Mouse (Mus musculus): ENCODE measurements around the gene 9130213A22Rik. TPM values are rescaled to one million over a fixed set of nuclear protein-coding genes. Genes with fewer than 3 reads are reported as not detected.
"Not testable (repeated sequence)": the region's sequence is repeated elsewhere in the genome, so short reads cannot be mapped to it uniquely, and the experiment has no call there.

Gene 9130213A22Rik
- polyA plus RNA-seq, 1 experiment from 2014 or later, result 0.32 TPM

DNA sequence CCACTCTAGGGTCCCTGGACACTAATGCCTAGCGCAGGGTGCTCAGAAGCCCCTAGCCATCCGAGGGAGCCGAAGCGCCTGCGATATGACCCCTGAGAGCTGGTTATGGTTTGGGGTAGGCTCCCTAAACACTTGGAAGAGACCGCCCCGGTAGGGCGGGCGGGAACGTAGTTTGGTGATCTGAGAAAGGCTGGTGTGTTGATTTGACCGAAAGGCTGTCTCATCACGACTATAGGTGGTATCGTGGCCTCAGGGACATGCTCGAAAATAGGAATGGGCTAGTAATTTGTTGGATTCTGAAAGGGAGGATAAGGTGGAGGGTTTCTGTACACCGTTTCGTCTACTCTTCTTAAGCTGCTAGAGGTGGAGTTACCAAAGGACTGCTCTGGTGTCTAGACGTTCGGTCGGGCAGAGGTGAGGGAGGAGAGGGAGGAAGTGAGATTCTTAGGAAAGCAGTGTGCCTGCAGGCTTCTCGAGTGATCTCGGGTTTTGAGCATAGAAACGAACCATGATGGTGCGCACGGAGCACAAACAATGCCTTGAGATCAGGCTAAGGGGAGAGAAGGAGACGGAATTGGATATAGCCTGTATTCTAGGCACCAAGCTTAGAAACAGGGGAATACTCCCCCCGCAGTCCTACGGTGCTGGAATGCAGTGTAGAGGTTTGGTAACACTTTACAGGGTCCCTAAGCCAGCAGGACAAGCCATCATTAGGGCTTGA, 26.7 kb downstream of the 9130213A22Rik start:
- Histone ChIP-seq H3K4me1 (replicated peaks) (peaks cover 79% of the 10 kb centered on the region), H3K36me3 (peaks cover 20% of the 10 kb centered on the region), H3K27me3 (no peaks in the 10 kb centered on the region; the same call in 1 of the 2 replicates), H3K4me2 (peak overlapping the region; percentile 93), H3K9me3 (no peaks in the 10 kb centered on the region), H3K4me3 (peak overlapping the region; percentile 63), H3K27ac (replicated peaks) (peak overlapping the region; percentile 77), H3K9ac (peak overlapping the region; percentile 64)
- WGBS, result 3% methylated on average over 27 of the region's 27 CpGs
- ATAC-seq (ENCODE audit: low read depth), result no peak

DNA sequence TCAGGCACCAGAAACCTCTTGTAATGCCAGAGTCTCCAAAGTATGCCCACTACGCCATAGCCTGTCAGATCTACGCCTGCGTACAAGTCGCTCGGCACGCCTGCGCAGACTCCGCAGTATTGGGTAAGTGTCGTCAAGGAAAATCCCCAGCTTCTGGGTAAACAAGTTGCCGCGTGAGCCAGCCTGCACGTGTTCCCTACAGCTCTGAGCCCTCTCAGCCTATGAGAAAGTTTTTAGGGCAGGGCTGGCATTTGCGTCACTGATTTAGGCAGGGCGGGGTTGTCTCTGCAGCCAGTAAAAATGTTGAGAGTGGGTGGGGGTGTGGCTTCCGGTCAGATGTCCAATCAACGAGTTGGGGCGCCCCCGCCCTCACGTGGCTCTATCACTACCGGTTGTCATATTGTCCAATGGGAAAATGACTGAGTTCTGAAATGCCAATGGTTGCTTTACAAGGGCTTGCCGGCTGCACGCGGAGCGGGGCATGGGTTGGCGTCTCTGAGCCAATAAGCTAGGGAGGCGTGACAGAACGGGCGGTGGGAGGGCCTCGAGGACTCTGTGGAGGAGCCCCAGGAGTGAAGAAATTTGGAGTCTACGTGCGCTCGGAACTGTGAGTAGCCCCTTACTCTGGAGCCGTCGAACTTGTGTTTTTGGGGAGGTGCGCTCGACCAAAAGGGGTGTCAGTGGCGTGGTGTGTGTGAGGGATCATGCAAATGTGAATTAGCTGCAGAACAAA, 27.5 kb downstream of the 9130213A22Rik start, which contains the start of gene Per1:
TSS of gene Per1 (plus strand) at position 521 of the 733 bp plus-strand sequence.
- H3K9ac ChIP-seq, result peak within 1 kb of the TSS; percentile 64
- peak; percentile 93 for ATAC-seq (ENCODE audit: low read depth)

DNA sequence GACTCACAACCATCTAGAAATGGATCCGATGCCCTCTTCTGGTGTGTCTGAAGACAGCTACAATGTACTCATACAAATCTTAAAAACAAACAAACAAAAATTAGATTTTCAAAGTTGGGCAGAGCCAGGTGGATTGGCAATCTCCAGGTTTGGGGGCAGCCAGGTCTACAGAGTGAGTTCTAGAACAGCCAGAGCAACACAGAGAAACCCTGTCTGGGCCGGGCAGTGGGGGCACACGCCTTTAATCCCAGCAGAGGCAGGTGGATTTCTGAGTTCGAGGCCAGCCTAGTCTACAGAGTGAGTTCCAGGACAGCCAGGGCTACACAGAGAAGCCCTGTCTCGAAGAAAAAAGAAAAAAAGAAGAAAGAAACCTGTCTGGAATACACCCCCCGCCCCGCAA, 28.5 kb downstream of the 9130213A22Rik start:
- peaks cover 31% of the 10 kb centered on the region for H3K36me3 ChIP-seq
- peaks cover 79% of the 10 kb centered on the region for H3K4me1 ChIP-seq (replicated peaks)
- not testable (repeated sequence) for H3K4me2 ChIP-seq; H3K9me3 ChIP-seq; H3K27me3 ChIP-seq; H3K4me3 ChIP-seq; H3K9ac ChIP-seq; H3K27ac ChIP-seq (replicated peaks); ATAC-seq (ENCODE audit: low read depth)
- WGBS, result 89% methylated on average over 7 of the region's 7 CpGs

More for the DNA sequence above, 27.5 kb downstream of the 9130213A22Rik start, which contains the start of gene Per1:
- H3K4me1 ChIP-seq (replicated peaks), result peaks cover 79% of the 10 kb centered on the region
- peak within 1 kb of the TSS; percentile 88 for H3K27ac ChIP-seq (replicated peaks)
- H3K4me2 ChIP-seq, result peak within 1 kb of the TSS; percentile 93
- under 1% methylated on average over 37 of the region's 37 CpGs for WGBS
- H3K36me3 ChIP-seq, result peaks cover 28% of the 10 kb centered on the region
- H3K9me3 ChIP-seq, result no peaks in the 10 kb centered on the region
- no peaks in the 10 kb centered on the region; the same call in 1 of the 2 replicates for H3K27me3 ChIP-seq
- H3K4me3 ChIP-seq, result peak within 1 kb of the TSS; percentile 63

DNA sequence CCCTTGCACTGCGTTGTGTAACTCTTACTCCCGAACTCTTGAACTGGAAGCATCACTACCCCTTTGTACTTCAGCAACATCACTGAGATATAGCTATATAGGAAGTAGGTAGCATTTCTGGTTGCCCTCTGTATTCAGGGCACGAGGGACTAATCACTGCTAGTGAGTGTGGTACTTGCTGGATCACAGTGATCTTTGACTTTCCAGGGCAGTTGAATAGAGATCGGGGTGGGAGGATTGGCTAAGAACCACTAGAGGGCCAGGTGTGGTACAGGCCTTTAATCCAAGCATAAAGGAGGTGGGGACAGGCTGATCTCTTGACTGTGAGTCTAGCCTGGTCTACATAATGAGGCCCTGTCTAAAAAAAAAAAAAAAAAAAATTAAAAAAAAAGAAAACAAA, 29.5 kb downstream of the 9130213A22Rik start:
- no peak for ATAC-seq (ENCODE audit: low read depth)
- no peaks in the 10 kb centered on the region; the same call in 1 of the 2 replicates for H3K27me3 ChIP-seq
- no peak overlapping the region for H3K4me3 ChIP-seq
- H3K4me2 ChIP-seq, result no peak overlapping the region
- peaks cover 31% of the 10 kb centered on the region for H3K36me3 ChIP-seq
- 90% methylated on average over 4 of the region's 4 CpGs for WGBS
- no peaks in the 10 kb centered on the region for H3K9me3 ChIP-seq
- peaks cover 71% of the 10 kb centered on the region for H3K4me1 ChIP-seq (replicated peaks)
- no peak overlapping the region for H3K9ac ChIP-seq
- H3K27ac ChIP-seq (replicated peaks), result no peak overlapping the region

DNA sequence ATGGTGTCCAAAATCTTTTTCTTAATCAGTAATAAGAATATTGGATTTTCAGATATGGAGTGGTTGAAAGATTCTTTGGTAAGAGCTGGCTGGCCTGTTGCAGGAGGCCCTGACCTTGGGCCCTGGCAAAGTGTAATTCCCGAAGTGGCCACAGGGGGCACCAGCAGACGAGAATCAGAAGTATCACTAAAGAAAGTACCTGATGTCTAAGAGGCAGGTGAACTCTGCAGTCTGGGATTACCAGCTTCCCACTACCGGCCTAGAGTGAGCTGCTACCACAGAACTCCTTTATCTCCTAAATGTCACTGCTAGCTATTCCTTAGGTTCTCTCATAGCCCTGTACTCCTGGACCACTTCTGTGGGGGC, 30.0 kb downstream of the 9130213A22Rik start:
- no peak for ATAC-seq (ENCODE audit: low read depth)
- Histone ChIP-seq H3K9ac (no peak overlapping the region), H3K36me3 (peaks cover 31% of the 10 kb centered on the region), H3K9me3 (no peaks in the 10 kb centered on the region), H3K4me3 (no peak overlapping the region), H3K4me2 (no peak overlapping the region), H3K27ac (replicated peaks) (no peak overlapping the region), H3K27me3 (no peaks in the 10 kb centered on the region; the same call in 1 of the 2 replicates), H3K4me1 (replicated peaks) (peaks cover 71% of the 10 kb centered on the region)
- 6% methylated on average over 3 of the region's 3 CpGs for WGBS

DNA sequence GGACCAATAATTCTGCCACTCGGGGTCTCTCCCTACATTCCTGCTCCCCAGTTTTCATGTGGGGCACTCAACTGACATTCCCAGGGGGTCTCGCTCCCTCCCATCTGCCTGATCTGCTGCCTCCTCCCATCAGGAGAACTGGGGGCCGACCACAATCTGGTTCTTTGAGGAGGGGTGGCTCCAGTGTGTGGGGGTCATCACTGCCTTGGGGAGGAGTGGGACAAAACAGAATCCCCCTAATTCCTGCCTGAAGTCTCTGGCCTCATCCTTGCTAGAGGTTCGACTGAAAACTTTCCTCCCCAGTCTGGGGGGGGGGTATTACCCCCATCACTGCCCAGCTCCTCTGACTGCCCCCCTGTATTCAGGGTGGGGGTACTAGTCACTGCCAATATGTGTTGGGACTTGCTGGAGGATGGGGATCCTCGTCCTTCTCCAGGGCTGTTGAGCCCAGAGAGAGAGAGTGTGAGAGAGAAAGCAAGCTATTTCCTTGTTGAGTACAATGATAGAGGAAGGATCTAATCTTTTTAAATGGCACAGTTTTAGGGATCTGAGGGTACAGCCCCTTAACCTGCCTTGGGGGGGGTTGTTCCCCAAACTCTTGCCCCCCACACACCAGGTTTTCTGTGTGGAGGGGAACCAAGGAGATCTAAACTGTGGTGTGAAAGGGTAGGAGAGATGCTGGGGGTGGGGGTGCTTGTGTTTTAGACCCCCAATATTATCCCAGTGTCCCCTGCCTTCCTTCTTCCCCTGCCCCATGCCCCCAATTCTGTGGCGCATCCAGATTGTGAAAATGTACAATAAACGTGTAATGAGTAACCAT, 30.6 kb downstream of the 9130213A22Rik start:
- Histone ChIP-seq H3K9me3 (no peaks in the 10 kb centered on the region), H3K27me3 (no peaks in the 10 kb centered on the region; the same call in 1 of the 2 replicates), H3K4me2 (no peak overlapping the region), H3K36me3 (peaks cover 31% of the 10 kb centered on the region), H3K4me1 (replicated peaks) (peaks cover 70% of the 10 kb centered on the region), H3K27ac (replicated peaks) (no peak overlapping the region), H3K4me3 (no peak overlapping the region), H3K9ac (peak overlapping the region; percentile 41; the same call in 1 of the 2 replicates)
- 66% methylated on average over 7 of the region's 7 CpGs for WGBS
- no peak for ATAC-seq (ENCODE audit: low read depth)

DNA sequence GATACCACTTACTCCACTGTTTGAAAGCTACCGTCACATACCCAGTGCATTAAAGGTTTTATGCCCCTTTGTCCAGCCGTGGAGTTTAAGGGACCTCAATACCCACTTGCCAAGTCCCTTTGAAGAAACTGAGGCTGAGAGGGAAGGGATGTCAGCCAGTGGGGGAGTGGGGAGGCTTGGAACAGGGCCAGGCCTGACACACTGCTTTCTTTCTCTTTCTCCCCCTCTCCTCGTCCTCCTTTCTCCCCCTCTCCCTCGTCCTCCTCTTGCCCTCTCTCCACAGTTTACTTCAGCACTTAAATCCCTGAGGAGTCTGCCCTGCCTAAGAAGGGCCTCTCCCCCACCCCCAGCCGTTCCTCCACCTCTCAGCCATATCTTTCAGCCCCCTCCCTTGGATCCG, 32.0 kb downstream of the 9130213A22Rik start:
- Histone ChIP-seq H3K9me3 (no peaks in the 10 kb centered on the region), H3K27ac (replicated peaks) (0 out of 2 replicates have a peak overlapping the region, but pooled peaks have one; percentile 18), H3K4me3 (peak overlapping the region; percentile 98; the same call in 1 of the 2 replicates), H3K36me3 (peaks cover 31% of the 10 kb centered on the region), H3K27me3 (no peaks in the 10 kb centered on the region), H3K4me2 (peak overlapping the region; percentile 98), H3K4me1 (replicated peaks) (peaks cover 56% of the 10 kb centered on the region), H3K9ac (peak overlapping the region; percentile 100)
- no peak for ATAC-seq (ENCODE audit: low read depth)
- 57% methylated on average over 6 of the region's 6 CpGs for WGBS

DNA sequence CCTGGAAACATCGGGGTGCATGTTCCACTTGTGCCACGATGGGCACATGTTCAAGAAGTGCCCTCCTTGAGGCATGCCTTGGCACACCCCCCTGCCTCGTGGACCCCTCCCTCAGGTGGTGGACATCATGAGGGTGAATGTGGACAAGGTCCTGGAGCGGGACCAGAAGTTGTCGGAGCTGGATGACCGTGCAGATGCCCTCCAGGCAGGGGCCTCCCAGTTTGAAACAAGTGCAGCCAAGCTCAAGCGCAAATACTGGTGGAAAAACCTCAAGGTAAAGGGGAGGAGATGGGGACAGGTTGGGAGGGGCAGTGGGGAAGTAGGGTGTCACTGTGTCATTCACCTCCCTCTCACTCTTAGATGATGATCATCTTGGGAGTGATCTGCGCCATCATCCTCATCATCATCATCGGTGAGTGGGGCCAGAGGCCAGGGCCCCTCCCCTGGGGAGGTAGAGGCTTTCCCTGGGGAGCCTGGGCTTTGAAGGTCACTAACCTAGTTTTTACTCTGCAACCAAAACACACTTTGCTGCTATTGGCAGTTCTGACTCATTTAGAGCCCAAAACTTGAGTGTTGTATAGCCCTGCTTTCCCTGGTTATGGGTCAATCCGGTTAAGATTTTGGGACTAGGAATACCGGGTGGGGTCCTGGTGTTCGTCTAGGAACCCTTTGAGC, 32.6 kb downstream of the 9130213A22Rik start:
- no peak for ATAC-seq (ENCODE audit: low read depth)
- Histone ChIP-seq H3K9ac (peak overlapping the region; percentile 100), H3K4me1 (replicated peaks) (peaks cover 52% of the 10 kb centered on the region), H3K27me3 (no peaks in the 10 kb centered on the region), H3K9me3 (no peaks in the 10 kb centered on the region), H3K4me2 (peak overlapping the region; percentile 98), H3K27ac (replicated peaks) (peak overlapping the region; percentile 97; the same call in 1 of the 2 replicates), H3K4me3 (peak overlapping the region; percentile 98), H3K36me3 (peaks cover 31% of the 10 kb centered on the region)
- 89% methylated on average over 12 of the region's 12 CpGs for WGBS

DNA sequence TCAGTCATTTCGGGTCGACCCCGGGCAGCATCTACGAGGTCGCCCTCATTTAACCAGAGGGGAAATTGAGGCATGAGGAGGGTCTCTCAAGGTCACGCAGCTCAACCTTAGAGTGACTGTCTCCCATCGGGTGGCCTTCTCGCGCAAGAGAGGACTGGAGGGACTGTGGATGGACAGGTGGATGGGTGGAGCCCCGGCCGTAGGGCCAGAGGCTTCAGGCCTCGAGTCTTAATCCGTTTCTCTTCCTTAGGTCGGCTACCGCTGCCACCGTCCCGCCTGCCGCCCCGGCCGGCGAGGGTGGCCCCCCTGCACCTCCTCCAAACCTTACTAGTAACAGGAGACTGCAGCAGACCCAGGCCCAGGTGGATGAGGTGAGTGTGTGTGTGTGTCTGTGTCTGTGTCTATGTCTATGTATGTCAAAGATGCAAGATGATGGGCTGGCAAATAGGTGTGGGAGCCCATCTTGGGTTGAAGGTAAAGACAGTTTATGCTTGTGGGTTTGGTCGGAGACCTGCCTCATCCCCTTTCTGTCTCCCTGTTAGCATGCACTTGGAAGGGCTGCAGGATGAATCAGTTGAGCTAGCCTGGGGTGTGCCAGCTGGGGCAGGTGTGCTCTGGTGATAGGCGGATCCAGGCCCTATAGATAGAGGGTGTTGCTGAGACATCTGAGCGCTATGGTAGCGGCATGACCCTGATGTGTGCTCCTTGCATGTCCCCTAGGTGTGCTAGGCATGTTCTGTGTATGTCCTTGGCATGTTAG, 33.4 kb downstream of the 9130213A22Rik start:
- ATAC-seq (ENCODE audit: low read depth), result peak; percentile 25; the same call in 1 of the 2 replicates
- WGBS, result 12% methylated on average over 25 of the region's 25 CpGs

DNA sequence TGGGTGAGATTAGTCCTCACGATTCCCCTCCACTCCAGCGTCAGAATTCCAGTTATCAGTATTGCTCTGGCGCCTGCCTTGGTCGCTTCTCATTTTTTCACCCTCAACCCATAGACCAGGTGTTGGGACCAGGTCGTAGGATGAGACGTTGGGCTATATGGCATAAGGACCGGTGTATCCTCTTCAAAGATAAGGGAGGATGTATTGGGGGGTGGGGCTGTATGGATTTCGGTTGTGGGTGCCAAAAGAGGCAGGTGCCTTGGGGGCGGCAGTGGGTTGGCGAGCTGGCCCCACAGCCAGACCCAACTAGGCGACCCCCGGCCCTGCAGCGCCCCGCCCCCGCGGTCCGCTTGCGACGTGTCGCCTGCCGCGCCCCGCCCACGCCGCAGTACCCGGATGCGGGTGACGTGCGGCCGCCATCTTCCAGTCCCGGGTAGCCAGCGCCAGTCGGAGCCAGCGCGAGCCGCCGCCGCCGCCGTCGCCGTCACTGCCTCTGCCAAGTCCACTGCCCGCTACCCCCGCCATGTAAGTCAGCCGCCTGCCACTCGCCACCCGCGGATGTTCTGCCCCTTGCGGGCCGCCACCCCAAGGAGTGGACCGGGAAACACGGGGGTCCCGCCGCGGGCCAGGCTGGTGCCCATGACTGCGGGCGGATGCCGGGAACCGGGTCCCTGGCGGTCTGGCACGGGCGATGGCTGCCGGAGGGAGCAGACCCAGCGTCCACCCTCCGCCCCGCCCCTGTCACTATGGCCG, 34.1 kb downstream of the 9130213A22Rik start, which contains the start of gene Vamp2:
TSS of gene Vamp2 (plus strand) at position 388 of the 753 bp plus-strand sequence.
- H3K9me3 ChIP-seq, result no peaks in the 10 kb centered on the region
- H3K27me3 ChIP-seq, result no peaks in the 10 kb centered on the region
- 2% methylated on average over 67 of the region's 67 CpGs for WGBS
- peak within 1 kb of the TSS; percentile 98 for H3K4me2 ChIP-seq
- H3K36me3 ChIP-seq, result peaks cover 31% of the 10 kb centered on the region
- ATAC-seq (ENCODE audit: low read depth), result peak; percentile 81
- peak within 1 kb of the TSS; percentile 100 for H3K9ac ChIP-seq
- H3K4me3 ChIP-seq, result peak within 1 kb of the TSS; percentile 98
- H3K4me1 ChIP-seq (replicated peaks), result peaks cover 44% of the 10 kb centered on the region
- H3K27ac ChIP-seq (replicated peaks), result peak within 1 kb of the TSS; percentile 97

More for the DNA sequence above, 33.4 kb downstream of the 9130213A22Rik start:
- peak overlapping the region; percentile 98 for H3K4me3 ChIP-seq
- H3K9me3 ChIP-seq, result no peaks in the 10 kb centered on the region
- peaks cover 31% of the 10 kb centered on the region for H3K36me3 ChIP-seq
- H3K9ac ChIP-seq, result peak overlapping the region; percentile 100
- H3K27me3 ChIP-seq, result no peaks in the 10 kb centered on the region
- peak overlapping the region; percentile 97 for H3K27ac ChIP-seq (replicated peaks)
- H3K4me2 ChIP-seq, result peak overlapping the region; percentile 98
- H3K4me1 ChIP-seq (replicated peaks), result peaks cover 47% of the 10 kb centered on the region
